Mouse (Mus musculus) heart, adult 2 months (tissue): Measurements from ENCODE around the gene Atp11a.

Experiments used
- CTCF ChIP-seq: fragments of 200-600 bp; IDR thresholded peaks from 2 replicates; pipeline ENCODE4 v1.8.1; 2022; ENCODE audit warnings: antibody characterized with exemption, mild to moderate bottlenecking, moderate library complexity
- EP300 ChIP-seq: fragments of 200-500 bp; IDR thresholded peaks from 2 replicates; pipeline ENCODE4 v1.6.1; 2011; ENCODE audit warnings: low read depth, low read length, control low read depth; ENCODE audit not compliant: insufficient read depth
- POLR2A ChIP-seq: fragments of 200-500 bp; IDR thresholded peaks from 2 replicates; pipeline ENCODE4 v1.6.1; 2011; ENCODE audit warnings: mild to moderate bottlenecking, low read depth, low read length, control low read depth; ENCODE audit not compliant: insufficient read depth

GRCm38 (mm10) chr8:12719091-12719490 is 37.7 kb upstream of the Atp11a start:
- TF ChIP-seq CTCF (no peak), POLR2A (no peak), EP300 (no peak)
